Mouse (Mus musculus) liver, embryonic 15.5 days (tissue): ENCODE data around the gene Slf1. TPM values are rescaled to one million over a fixed set of nuclear protein-coding genes. Genes with fewer than 3 reads are reported as not detected.
A peak's percentile ranks its signal among the peaks of the same experiment; 100 is the strongest.
"Not testable (repeated sequence)": the region's sequence is repeated elsewhere in the genome, so short reads cannot be mapped to it uniquely, and the experiment has no call there.

Source experiments
- ATAC-seq: fragments of 200-750 bp; cut with Nextera tagmentation; 2 replicates; pipeline ENCODE4 v1.8.0; 2017; ENCODE audit warnings: moderate number of reproducible peaks, mild to moderate bottlenecking, moderate library complexity; ENCODE audit not compliant: insufficient read depth
- H3K27ac ChIP-seq: fragments of 300-500 bp; sonication (generic); replicated peaks from 2 replicates; pipeline ENCODE4 v1.5.1; 2015; ENCODE audit warnings: mild to moderate bottlenecking, inconsistent platforms
- H3K27me3 ChIP-seq: fragments of 300-500 bp; sonication (generic); 2 replicates; pipeline ENCODE4 v1.6.1; 2015; ENCODE audit warnings: mild to moderate bottlenecking, inconsistent platforms
- H3K36me3 ChIP-seq: fragments of 300-500 bp; sonication (generic); replicated peaks from 2 replicates; pipeline ENCODE4 v1.6.1; 2015; ENCODE audit warnings: moderate library complexity, mild to moderate bottlenecking, inconsistent platforms
- H3K4me1 ChIP-seq: fragments of 300-500 bp; sonication (generic); replicated peaks from 2 replicates; pipeline ENCODE4 v1.6.1; 2015; ENCODE audit warnings: inconsistent platforms
- H3K4me2 ChIP-seq: fragments of 300-500 bp; sonication (generic); 2 replicates; pipeline ENCODE4 v1.6.1; 2015; ENCODE audit warnings: moderate library complexity, mild to moderate bottlenecking, inconsistent platforms
- H3K4me3 ChIP-seq: fragments of 300-500 bp; sonication (generic); replicated peaks from 2 replicates; pipeline ENCODE4 v1.5.1; 2015; ENCODE audit warnings: mild to moderate bottlenecking, inconsistent platforms
- H3K9ac ChIP-seq: fragments of 300-500 bp; sonication (generic); 2 replicates; pipeline ENCODE4 v1.6.1; 2015; ENCODE audit warnings: moderate library complexity, mild to moderate bottlenecking, inconsistent platforms
- H3K9me3 ChIP-seq: fragments of 300-500 bp; sonication (generic); replicated peaks from 2 replicates; pipeline ENCODE4 v1.6.1; 2016; ENCODE audit warnings: inconsistent platforms
- WGBS: fragments of 180-500 bp; shearing (Covaris S2); methylation state at CpG from one replicate; pipeline ENCODE4 v1.1.7; 2015; ENCODE audit warnings: mixed read lengths; ENCODE audit not compliant: insufficient replicate concordance; 5-methylcytosine and 5-hydroxymethylcytosine counted together
- polyA plus RNA-seq: library from polyadenylated mRNA; unstranded; fragments of >200 nt; fragmentation: Nextera tagmentation; extraction: Ambion mirVana; gene quantifications from 2 replicates; pipeline ENCODE4 v1.2.1, GENCODE M21; 2015

Gene Slf1
- polyA plus RNA-seq, result 10.1 and 13.5 TPM in 2 replicates

DNA sequence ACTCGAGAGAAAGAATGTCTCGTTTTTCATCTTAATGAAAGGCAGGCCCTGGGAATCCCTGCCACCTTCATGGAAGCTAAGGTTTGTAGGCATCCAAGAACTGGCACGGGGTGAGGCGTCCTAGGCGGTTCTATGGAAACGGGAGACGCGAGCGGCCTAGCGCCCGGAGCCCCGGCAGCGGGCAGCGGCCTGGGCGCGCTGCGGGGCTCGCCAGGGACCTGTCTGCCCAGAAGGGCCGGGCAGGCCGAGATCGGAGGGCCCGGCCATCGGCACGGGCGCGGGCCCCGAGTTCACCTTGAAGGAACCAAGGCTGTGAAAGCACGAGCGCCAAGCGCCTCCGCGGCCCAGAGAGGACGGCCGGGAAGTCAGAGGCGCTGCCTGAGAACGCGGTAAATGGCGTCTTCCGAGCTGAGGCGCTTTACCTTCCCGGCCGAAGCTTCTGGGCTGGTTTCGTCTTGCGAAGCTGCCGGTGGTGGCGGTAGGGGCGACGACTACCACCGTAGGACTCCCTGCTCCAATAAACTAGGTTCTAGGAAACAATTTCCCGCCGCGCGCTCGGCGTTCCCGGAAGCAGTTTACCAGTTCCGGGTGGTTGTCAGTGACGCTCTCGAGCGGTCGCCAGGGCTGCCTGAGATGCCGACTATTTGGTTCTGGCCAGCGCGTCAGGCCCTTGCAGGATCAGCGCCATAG lies at the start of gene Slf1, which contains the start of gene 2210408I21Rik:
TSS of gene Slf1 (minus strand) at position 543 of the 690 bp plus-strand sequence.
TSS of gene 2210408I21Rik (plus strand) at position 610 of the 690 bp plus-strand sequence.
- ATAC-seq, result peak; percentile 93

DNA sequence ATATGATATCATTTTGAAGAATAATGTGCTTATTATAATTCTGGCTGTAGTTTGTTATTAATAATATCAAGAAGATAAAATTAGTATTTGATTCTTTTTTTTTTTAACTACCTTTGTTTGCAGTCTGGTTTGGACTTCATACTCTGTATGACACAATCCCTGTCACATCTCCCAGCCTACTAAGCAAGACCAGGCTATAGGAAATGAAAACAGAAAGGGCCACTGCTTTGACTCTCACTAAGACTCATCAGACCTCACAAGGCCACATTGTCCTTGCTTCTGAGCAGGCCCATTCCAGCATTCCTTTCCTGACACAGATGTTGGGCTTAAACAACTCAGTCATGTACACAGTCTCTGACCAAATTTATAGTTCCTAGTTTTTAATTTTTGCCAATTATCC lies 42.7 kb upstream of the Slf1 start:
- no peak for ATAC-seq

More for the DNA sequence above, at the start of gene Slf1, which contains the start of gene 2210408I21Rik:
- Histone ChIP-seq H3K36me3 (no peaks in the 10 kb centered on the region), H3K27ac (peak within 1 kb of the TSS; percentile 79), H3K9me3 (no peaks in the 10 kb centered on the region), H3K9ac (peak within 1 kb of the TSS; percentile 91), H3K4me2 (peak within 1 kb of the TSS; percentile 73), H3K4me1 (0 out of 2 replicates have a peak, but pooled peaks cover 14% of the 10 kb centered on the region), H3K4me3 (peak within 1 kb of the TSS; percentile 95), H3K27me3 (no peaks in the 10 kb centered on the region)
- under 1% methylated on average over 65 of the region's 65 CpGs for WGBS

DNA sequence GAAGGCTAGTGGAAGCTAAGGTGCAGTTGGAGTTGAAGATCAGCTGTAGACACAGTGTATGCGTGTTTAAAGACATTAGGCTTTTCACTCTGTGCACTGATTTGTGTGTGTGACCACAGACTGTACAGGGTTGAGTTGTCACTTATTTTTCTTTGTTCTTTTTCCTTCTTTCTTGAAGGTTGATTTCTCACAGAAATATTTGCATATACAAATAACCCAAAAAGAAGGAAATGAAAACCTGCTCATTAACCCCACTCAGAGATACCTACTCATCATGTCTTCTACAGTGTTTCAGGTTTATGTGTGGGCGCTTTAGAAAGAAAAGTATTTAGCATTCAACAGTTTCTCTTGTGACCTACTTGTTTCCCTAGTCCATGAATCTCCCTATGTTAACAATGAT lies 5.6 kb upstream of the Slf1 start:
- H3K4me3 ChIP-seq, result no peak overlapping the region
- peaks cover 10% of the 10 kb centered on the region; the same call in 1 of the 2 replicates for H3K4me1 ChIP-seq
- no peak overlapping the region for H3K9ac ChIP-seq
- no peak for ATAC-seq
- WGBS, result 58% methylated on average over 2 of the region's 2 CpGs
- H3K9me3 ChIP-seq, result no peaks in the 10 kb centered on the region
- H3K36me3 ChIP-seq, result no peaks in the 10 kb centered on the region
- H3K27ac ChIP-seq, result no peak overlapping the region
- no peak overlapping the region for H3K4me2 ChIP-seq
- no peaks in the 10 kb centered on the region for H3K27me3 ChIP-seq

More for the DNA sequence above, 42.7 kb upstream of the Slf1 start:
- Histone ChIP-seq H3K27me3 (no peaks in the 10 kb centered on the region), H3K4me1 (no peaks in the 10 kb centered on the region), H3K4me2 (no peak overlapping the region), H3K36me3 (no peaks in the 10 kb centered on the region), H3K9ac (no peak overlapping the region), H3K27ac (no peak overlapping the region), H3K9me3 (no peaks in the 10 kb centered on the region), H3K4me3 (no peak overlapping the region)

DNA sequence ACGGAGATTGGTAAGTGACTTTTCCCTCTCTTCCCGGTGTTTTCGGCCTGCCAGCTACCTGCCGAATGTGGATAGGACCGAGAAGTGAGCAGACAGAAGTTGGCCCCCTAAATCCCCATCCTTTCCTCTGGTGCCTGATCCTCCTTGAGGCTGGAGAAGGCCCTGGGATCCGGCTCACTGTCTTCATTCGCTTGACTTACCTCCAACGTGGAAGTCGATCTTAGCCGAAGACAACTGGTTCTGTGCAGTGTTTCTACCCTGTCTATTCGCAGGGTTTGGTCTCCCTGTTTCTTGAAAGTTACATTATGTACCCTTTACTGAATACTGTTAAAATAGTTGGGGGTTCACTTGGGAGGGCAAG lies 328 bp upstream of the Slf1 start:
- Histone ChIP-seq H3K4me2 (peak overlapping the region; percentile 73), H3K9ac (peak overlapping the region; percentile 91), H3K4me1 (0 out of 2 replicates have a peak, but pooled peaks cover 14% of the 10 kb centered on the region), H3K27me3 (no peaks in the 10 kb centered on the region), H3K9me3 (no peaks in the 10 kb centered on the region), H3K36me3 (no peaks in the 10 kb centered on the region), H3K4me3 (peak overlapping the region; percentile 95), H3K27ac (no peak overlapping the region; the same call in 1 of the 2 replicates)
- ATAC-seq, result peak; percentile 50
- under 1% methylated on average over 11 of the region's 11 CpGs for WGBS

DNA sequence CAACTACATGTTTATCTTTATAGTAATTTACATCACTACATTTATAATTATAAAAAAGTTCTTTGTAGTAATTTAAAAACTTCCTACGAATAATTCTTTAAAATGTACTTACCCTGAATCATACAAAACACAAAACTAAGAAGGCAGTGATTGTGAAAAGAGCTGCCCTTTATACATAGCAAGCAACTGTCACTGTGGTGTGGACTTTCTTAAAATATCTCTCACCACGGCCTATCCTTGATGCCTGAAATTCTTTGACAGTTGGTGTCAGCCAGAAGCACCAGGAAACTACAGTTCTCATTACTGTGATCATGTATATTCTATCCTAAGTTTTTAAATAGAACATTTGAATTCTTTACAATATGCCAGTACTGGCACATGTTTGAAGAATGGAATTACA lies 4.1 kb downstream of the Slf1 start:
- no peak overlapping the region for H3K4me2 ChIP-seq
- H3K9ac ChIP-seq, result no peak overlapping the region
- 43% methylated on average over 2 of the region's 2 CpGs for WGBS
- H3K4me3 ChIP-seq, result no peak overlapping the region
- H3K4me1 ChIP-seq, result 0 out of 2 replicates have a peak, but pooled peaks cover 10% of the 10 kb centered on the region
- no peaks in the 10 kb centered on the region for H3K36me3 ChIP-seq
- H3K27ac ChIP-seq, result no peak overlapping the region
- H3K9me3 ChIP-seq, result no peaks in the 10 kb centered on the region
- ATAC-seq, result no peak
- H3K27me3 ChIP-seq, result no peaks in the 10 kb centered on the region

DNA sequence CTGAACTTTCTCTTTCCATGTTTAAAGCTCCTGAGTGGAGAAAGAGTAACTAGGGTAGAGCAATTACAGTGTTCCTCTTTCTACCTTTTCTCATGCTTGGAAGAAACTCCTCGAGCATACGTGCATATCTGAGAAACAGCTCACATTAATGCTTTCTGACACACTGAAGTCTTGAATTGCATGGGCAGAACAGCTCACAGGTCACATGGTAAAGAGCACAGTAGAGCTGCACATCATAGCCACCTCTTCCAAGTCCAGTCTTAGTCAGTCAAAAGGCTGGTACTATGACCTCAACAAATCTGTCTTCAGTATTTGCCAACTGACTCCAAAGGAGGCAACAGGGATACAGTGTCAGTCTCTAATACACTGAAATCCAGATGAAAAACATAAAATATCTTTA lies 7.0 kb downstream of the Slf1 start:
- Histone ChIP-seq H3K36me3 (0 out of 2 replicates have a peak, but pooled peaks cover 9% of the 10 kb centered on the region), H3K27me3 (no peaks in the 10 kb centered on the region), H3K9ac (no peak overlapping the region), H3K9me3 (no peaks in the 10 kb centered on the region), H3K4me1 (0 out of 2 replicates have a peak, but pooled peaks cover 3% of the 10 kb centered on the region), H3K4me3 (no peak overlapping the region), H3K27ac (no peak overlapping the region), H3K4me2 (no peak overlapping the region)
- no peak for ATAC-seq
- whole genome bisulfite sequencing, result 77% methylated on average over 2 of the region's 2 CpGs

DNA sequence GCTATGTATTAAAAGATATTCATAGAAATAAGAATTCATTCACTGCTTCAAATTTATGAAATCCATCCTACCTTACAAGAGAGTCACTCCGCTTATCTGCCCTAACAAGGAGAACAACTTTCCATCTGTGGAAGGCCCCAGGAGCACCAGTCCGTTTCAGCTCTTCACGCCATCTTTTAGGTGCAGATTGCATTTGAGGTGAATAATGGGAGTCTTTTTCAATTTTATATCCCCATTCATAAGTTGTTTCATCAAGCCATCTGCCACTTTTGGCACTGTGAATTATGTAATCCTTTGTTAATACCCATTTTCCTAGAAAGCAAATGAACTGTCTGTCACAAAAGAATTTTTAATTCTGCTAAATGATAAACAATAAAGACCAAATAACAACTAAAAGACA lies 10.1 kb downstream of the Slf1 start:
- Histone ChIP-seq H3K27me3 (no peaks in the 10 kb centered on the region), H3K36me3 (0 out of 2 replicates have a peak, but pooled peaks cover 11% of the 10 kb centered on the region), H3K27ac (no peak overlapping the region), H3K4me1 (no peaks in the 10 kb centered on the region), H3K4me2 (no peak overlapping the region), H3K9me3 (no peaks in the 10 kb centered on the region), H3K4me3 (no peak overlapping the region), H3K9ac (no peak overlapping the region)
- 81% methylated on average over 3 of the region's 3 CpGs for whole genome bisulfite sequencing
- ATAC-seq, result no peak

DNA sequence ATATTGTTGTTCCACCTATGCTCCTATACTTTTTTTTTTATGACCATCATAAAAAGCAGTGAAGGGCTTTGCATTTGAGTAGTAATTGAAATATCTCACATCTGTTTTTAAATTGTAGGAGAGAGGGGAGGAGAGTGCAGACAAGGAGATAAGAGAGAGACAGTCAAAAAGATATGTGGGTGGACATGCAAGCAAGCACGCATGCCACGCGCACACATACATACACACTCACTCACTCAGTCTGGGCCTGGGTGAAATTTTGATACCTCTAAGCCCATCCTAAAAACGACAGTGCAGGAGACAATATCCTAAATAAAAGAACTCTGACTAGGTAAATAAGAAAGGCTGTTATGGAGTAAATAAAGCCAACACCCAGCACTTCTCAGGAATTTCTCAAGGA lies 16.6 kb downstream of the Slf1 start:
- Histone ChIP-seq H3K4me2 (no peak overlapping the region), H3K27me3 (no peaks in the 10 kb centered on the region), H3K9ac (no peak overlapping the region), H3K36me3 (0 out of 2 replicates have a peak, but pooled peaks cover 10% of the 10 kb centered on the region), H3K27ac (no peak overlapping the region), H3K9me3 (no peaks in the 10 kb centered on the region), H3K4me1 (no peaks in the 10 kb centered on the region), H3K4me3 (no peak overlapping the region)
- ATAC-seq, result peak; percentile 57; the same call in 1 of the 2 replicates
- 63% methylated on average over 4 of the region's 4 CpGs for WGBS

DNA sequence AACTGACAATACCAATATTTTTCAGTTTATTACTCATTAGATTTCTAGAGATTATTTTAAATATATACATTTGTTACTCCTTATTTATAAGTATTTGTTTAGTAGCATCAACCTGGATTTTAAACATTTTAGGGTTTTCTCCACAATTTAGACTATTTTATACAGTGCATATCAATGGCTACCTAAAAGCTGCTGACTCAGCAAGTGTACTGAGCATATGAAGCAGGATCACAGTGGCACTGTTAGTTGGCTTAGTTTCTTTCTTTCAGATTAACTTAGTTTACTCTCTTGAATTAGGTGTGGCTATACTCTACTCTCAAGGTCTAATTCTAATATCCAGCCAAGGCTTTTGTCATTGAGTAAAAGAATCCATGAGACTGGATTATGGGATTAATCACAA lies 27.5 kb downstream of the Slf1 start:
- H3K4me1 ChIP-seq, result no peaks in the 10 kb centered on the region
- H3K9ac ChIP-seq, result no peak overlapping the region
- no peaks in the 10 kb centered on the region for H3K9me3 ChIP-seq
- no peak for ATAC-seq
- H3K36me3 ChIP-seq, result peaks cover 12% of the 10 kb centered on the region
- no peak overlapping the region for H3K27ac ChIP-seq
- no peak overlapping the region for H3K4me2 ChIP-seq
- no peak overlapping the region for H3K4me3 ChIP-seq
- no peaks in the 10 kb centered on the region for H3K27me3 ChIP-seq

DNA sequence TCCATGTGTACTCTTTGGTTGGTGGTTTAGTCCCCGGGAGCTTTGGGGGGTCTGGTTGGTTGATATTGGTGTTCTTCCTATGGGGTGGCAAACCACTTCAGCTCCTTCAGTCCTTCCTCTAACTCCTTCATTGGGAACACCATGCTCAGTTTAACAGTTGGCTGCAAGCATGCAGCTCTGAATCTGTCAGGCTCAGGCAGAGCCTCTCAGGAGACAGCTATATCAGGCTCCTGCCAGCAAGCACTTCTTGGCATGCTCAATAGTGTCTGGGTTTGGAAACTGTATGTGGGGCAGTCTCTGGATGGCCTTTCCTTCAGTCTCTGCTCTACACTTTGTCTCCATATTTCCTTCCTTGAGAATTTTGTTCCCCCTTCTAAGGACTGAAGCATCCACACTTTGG lies 42.4 kb downstream of the Slf1 start:
- H3K36me3 ChIP-seq, result peaks cover 12% of the 10 kb centered on the region; the same call in 1 of the 2 replicates
- not testable (repeated sequence) for H3K9me3 ChIP-seq, H3K27me3 ChIP-seq, H3K27ac ChIP-seq, ATAC-seq, H3K9ac ChIP-seq, H3K4me1 ChIP-seq, H3K4me3 ChIP-seq, H3K4me2 ChIP-seq
- WGBS, result 83% methylated on average over 1 of the region's 1 CpGs

DNA sequence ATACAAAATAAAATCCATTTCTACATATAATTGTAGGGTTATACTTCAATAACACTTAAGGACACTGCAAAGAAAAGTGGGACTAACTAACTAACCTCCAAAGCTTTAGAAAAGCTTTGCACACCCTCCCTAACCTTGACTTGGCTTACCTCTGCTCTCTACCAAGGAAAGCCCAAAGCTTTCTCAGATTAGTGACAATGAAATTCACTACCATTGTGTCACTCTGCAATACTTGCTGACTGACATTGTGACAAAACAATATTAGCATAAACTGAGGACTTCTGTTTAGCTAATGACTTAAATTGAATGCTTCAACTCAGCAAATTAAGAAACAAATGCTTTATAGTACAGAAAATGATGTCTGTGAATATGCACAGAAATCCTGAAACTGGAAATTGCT lies 63.2 kb downstream of the Slf1 start:
- Histone ChIP-seq H3K4me2 (no peak overlapping the region), H3K27me3 (no peaks in the 10 kb centered on the region), H3K27ac (no peak overlapping the region), H3K4me1 (no peaks in the 10 kb centered on the region), H3K36me3 (peaks cover 16% of the 10 kb centered on the region; the same call in 1 of the 2 replicates), H3K9ac (no peak overlapping the region), H3K4me3 (no peak overlapping the region), H3K9me3 (no peaks in the 10 kb centered on the region)
- no peak for ATAC-seq

DNA sequence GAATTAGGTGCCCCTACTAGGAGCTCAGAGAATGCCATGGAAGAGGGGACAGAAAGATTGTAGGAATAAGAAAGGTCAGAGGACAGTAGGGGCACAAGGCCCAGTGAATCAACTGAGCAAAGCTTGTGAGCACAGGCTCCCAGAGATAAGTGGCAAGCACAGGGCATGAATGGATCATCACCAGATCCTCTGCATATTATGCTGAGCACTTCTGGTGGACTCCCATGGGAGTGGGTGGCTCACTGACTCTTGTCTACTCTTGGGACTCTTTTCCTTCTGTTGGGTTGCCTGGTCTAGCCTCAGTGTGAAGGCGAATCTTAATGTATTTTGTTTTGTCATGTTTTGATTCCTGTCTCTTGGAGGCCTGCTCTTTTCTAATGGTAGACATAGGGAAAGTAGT lies 66.4 kb downstream of the Slf1 start:
- whole genome bisulfite sequencing, result 71% methylated on average over 1 of the region's 1 CpGs

More for the DNA sequence above, 66.4 kb downstream of the Slf1 start:
- Histone ChIP-seq H3K4me1 (no peaks in the 10 kb centered on the region), H3K36me3 (peaks cover 12% of the 10 kb centered on the region; the same call in 1 of the 2 replicates), H3K9me3 (no peaks in the 10 kb centered on the region), H3K4me3 (no peak overlapping the region), H3K27me3 (no peaks in the 10 kb centered on the region), H3K4me2 (no peak overlapping the region), H3K27ac (no peak overlapping the region), H3K9ac (no peak overlapping the region)
- no peak for ATAC-seq
